Mouse (Mus musculus) lung, postnatal 0 days (tissue): ENCODE data around the gene Usp15. TPM values are rescaled to one million over a fixed set of nuclear protein-coding genes. Genes with fewer than 3 reads are reported as not detected.
"Not testable (repeated sequence)": the region's sequence is repeated elsewhere in the genome, so short reads cannot be mapped to it uniquely, and the experiment has no call there.

Experiments
- ATAC-seq: fragments of 200-750 bp; cut with Nextera tagmentation; 2 replicates; pipeline ENCODE4 v1.8.0; 2017; ENCODE audit warnings: moderate library complexity
- DNase-seq: peaks from one replicate; pipeline ENCODE4 v3.0.0-alpha.2; 2016; ENCODE audit warnings: low spot score
- H3K27ac ChIP-seq: fragments of 300-500 bp; sonication (generic); 2 replicates; pipeline ENCODE4 v1.5.1; 2014; ENCODE audit warnings: antibody characterized with exemption, mild to moderate bottlenecking, low read length, mixed read lengths
- H3K27me3 ChIP-seq: fragments of 300-500 bp; sonication (generic); replicated peaks from 2 replicates; pipeline ENCODE4 v1.6.1; 2014; ENCODE audit warnings: low read length, mixed read lengths; ENCODE audit not compliant: insufficient read depth
- H3K36me3 ChIP-seq: fragments of 300-500 bp; sonication (generic); 2 replicates; pipeline ENCODE4 v1.6.1; 2014; ENCODE audit warnings: low read length, mixed read lengths; ENCODE audit not compliant: insufficient read depth
- H3K4me1 ChIP-seq: fragments of 300-500 bp; sonication (generic); 2 replicates; pipeline ENCODE4 v1.6.1; 2014; ENCODE audit warnings: antibody characterized with exemption, low read depth, low read length, mixed read lengths; ENCODE audit not compliant: insufficient read depth
- H3K4me2 ChIP-seq: fragments of 300-500 bp; sonication (generic); replicated peaks from 2 replicates; pipeline ENCODE4 v1.6.1; 2014; ENCODE audit warnings: low read depth, mild to moderate bottlenecking, low read length, moderate library complexity, mixed read lengths
- H3K4me3 ChIP-seq: fragments of 300-500 bp; sonication (generic); 2 replicates; pipeline ENCODE4 v1.5.1; 2014; ENCODE audit warnings: low read depth, low read length
- H3K9ac ChIP-seq: fragments of 300-500 bp; sonication (generic); replicated peaks from 2 replicates; pipeline ENCODE4 v1.6.1; 2014; ENCODE audit warnings: low read depth, mild to moderate bottlenecking
- H3K9me3 ChIP-seq: fragments of 300-500 bp; sonication (generic); 2 replicates; pipeline ENCODE4 v1.6.1; 2016; ENCODE audit warnings: low read length, mixed read lengths
- CTCF ChIP-seq: IDR thresholded peaks from 2 replicates; pipeline ENCODE4 v1.5.1; 2016; ENCODE audit warnings: antibody characterized with exemption, mild to moderate bottlenecking
- EP300 ChIP-seq: IDR thresholded peaks from 2 replicates; pipeline ENCODE4 v1.6.1; 2016; ENCODE audit warnings: antibody characterized with exemption, mild to moderate bottlenecking, control low read depth
- WGBS: fragments of 180-500 bp; shearing (Covaris S2); extraction: QIAGEN DNeasy Blood & Tissue Kit; methylation state at CpG from one replicate; pipeline ENCODE4 v1.1.7; 2014; 5-methylcytosine and 5-hydroxymethylcytosine counted together
- polyA plus RNA-seq: library from polyadenylated mRNA; unstranded; fragments of >200 nt; fragmentation: Nextera tagmentation; extraction: Ambion mirVana; gene quantifications from 2 replicates; pipeline ENCODE4 v1.2.1, GENCODE M21; 2015

The Usp15 gene
- polyA plus RNA-seq, result 48.2 and 52.8 TPM in 2 replicates

DNA sequence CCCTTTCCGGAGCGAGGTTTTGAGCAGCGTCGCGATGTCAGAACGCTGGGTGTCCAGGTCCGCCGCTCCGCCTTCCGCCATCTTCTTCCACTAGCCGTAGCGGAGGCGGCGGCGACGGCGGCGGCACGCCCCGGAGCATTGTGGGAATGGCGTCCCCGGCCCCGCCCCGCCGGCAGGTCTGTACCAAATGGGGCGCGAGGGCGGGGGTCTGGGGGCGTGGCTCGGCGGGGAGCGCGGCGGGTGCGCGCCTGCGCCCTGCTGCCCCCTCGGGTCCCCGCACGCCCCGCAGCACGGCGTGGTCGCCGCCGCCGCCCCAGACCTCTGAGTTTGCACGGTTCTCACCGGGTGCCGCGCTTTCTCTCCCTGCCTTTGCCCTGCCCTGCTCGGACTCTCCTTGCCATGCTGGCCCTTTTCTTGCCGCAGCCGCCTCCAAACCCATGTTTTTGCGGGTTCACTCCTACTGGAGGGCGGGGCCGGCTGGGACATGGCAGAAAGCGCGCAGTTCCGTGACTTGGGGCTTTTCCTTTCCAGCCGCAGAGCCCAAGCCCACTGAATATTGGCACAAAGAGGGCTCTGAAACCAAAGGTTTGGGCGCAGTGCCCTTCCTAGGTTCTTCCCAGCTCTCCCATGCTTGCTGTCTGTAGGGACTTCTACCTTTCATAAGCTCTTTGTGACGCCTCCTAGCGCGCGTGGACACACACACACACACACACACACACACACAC lies at the start of gene Usp15:
Gene Usp15, minus strand, starts transcription at position 161 of the 725 bp plus-strand sequence.
- ATAC-seq, result peak; percentile 96
- DNase-seq, result peak; percentile 96
- H3K27ac ChIP-seq, result peak within 1 kb of the TSS; percentile 93
- H3K9me3 ChIP-seq, result no peaks in the 10 kb centered on the region
- TF ChIP-seq EP300 (no peak), CTCF (no peak)
- WGBS, result 2% methylated on average over 29 of the region's 66 CpGs
- H3K9ac ChIP-seq, result peak within 1 kb of the TSS; percentile 72
- H3K36me3 ChIP-seq, result no peaks in the 10 kb centered on the region
- H3K4me3 ChIP-seq, result peak within 1 kb of the TSS; percentile 99
- peaks cover 5% of the 10 kb centered on the region; the same call in 1 of the 2 replicates for H3K4me1 ChIP-seq
- no peaks in the 10 kb centered on the region for H3K27me3 ChIP-seq
- peak within 1 kb of the TSS; percentile 70 for H3K4me2 ChIP-seq

DNA sequence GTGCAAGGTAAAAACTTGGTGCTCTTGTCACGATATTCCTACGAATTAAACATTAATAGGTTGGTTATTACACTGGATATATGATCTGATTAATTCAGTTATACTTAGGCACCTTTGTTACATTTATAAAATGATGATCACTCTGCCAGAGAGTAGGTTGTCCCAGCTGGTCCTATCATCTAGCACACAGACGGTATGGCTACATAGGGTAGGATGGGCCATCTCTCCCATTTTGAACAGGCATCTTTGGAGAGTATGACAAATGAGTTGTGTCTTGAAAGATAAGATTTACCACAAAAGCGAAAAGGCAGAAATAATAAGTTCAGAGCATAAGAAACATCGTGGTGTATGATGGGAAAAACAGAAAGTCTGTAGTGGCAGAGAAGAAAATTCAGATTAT lies 32.6 kb upstream of the Usp15 start:
- no peak for ATAC-seq
- Histone ChIP-seq H3K4me1 (no peaks in the 10 kb centered on the region), H3K4me2 (no peak overlapping the region), H3K36me3 (no peaks in the 10 kb centered on the region), H3K9me3 (no peaks in the 10 kb centered on the region), H3K9ac (no peak overlapping the region), H3K4me3 (no peak overlapping the region), H3K27me3 (no peaks in the 10 kb centered on the region), H3K27ac (no peak overlapping the region)
- DNase-seq, result no peak
- 90% methylated on average over 5 of the region's 5 CpGs for WGBS
- TF ChIP-seq EP300 (no peak), CTCF (no peak)

DNA sequence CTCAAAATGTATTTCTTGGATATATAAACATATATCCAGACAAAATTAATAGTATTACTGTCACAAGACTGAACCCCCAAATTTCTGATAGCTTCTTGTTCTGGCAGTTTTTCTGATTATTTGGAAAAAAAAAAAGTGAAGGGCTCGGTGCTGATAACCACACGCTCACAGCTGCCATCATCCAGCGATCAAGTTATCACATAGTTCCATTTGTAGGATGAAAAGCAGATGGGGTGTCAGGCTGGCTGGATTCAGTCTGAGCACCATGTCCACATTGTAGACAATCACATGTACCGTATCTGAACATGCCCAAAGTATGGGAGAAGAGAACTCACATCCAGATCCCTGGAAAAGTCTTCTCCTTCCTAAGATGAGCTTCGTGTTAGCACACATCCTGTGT lies 26.0 kb upstream of the Usp15 start:
- TF ChIP-seq CTCF (no peak), EP300 (no peak)
- Histone ChIP-seq H3K4me2 (no peak overlapping the region), H3K27ac (no peak overlapping the region), H3K36me3 (no peaks in the 10 kb centered on the region), H3K4me1 (no peaks in the 10 kb centered on the region), H3K4me3 (no peak overlapping the region), H3K9ac (no peak overlapping the region), H3K27me3 (no peaks in the 10 kb centered on the region), H3K9me3 (no peaks in the 10 kb centered on the region)
- ATAC-seq, result no peak
- WGBS, result 84% methylated on average over 5 of the region's 5 CpGs
- no peak for DNase-seq

DNA sequence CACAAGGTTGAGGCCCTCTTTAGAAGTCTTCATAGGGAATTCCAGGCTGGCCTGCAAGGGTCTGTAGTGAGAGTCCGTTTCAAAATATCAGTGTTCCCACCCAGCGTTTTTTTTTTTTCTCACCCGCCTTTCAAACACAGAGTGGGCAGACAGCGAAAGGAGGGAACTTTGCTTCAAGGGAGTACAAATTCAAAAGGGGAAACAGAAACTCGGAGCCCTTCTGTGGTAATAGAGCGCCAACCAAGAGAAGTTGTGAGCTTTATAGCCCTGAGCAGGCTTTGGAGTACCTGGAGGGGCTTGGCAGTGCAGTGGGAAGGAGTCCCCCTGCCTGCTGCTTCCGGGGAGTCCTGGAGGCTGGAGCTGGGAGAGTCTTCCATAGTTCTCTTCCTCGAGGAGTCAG lies 12.7 kb upstream of the Usp15 start:
- Histone ChIP-seq H3K36me3 (no peaks in the 10 kb centered on the region), H3K4me2 (no peak overlapping the region), H3K27ac (no peak overlapping the region), H3K4me1 (no peaks in the 10 kb centered on the region), H3K9ac (no peak overlapping the region), H3K27me3 (no peaks in the 10 kb centered on the region), H3K4me3 (no peak overlapping the region), H3K9me3 (no peaks in the 10 kb centered on the region)
- DNase-seq, result no peak
- no peak for TF ChIP-seq CTCF
- no peak for TF ChIP-seq EP300
- ATAC-seq, result no peak
- 66% methylated on average over 8 of the region's 8 CpGs for WGBS

DNA sequence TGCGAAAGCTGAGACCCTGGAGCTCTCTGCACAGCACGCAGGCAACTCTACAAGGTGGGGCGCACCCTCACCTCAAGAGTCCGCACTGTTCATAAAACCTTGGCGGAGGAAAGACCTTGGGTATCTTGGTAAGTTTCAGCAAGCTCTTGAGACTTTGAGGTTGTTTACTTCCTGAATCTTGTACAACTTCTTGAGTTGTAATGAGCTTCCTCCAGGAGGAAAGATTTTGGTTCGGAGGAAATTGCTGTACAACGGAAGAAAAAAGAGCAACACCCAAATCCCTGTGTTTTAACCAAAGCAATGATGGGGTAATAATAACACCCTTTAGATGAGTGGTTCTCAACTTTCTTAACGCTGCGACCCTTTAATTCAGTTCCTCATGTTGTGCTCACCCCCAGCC lies 11.5 kb upstream of the Usp15 start:
- DNase-seq, result no peak
- Histone ChIP-seq H3K27ac (no peak overlapping the region), H3K27me3 (no peaks in the 10 kb centered on the region), H3K9me3 (no peaks in the 10 kb centered on the region), H3K4me3 (no peak overlapping the region), H3K36me3 (no peaks in the 10 kb centered on the region), H3K4me1 (no peaks in the 10 kb centered on the region), H3K9ac (no peak overlapping the region), H3K4me2 (no peak overlapping the region)
- ATAC-seq, result no peak
- 79% methylated on average over 9 of the region's 9 CpGs for WGBS
- TF ChIP-seq EP300, result no peak

DNA sequence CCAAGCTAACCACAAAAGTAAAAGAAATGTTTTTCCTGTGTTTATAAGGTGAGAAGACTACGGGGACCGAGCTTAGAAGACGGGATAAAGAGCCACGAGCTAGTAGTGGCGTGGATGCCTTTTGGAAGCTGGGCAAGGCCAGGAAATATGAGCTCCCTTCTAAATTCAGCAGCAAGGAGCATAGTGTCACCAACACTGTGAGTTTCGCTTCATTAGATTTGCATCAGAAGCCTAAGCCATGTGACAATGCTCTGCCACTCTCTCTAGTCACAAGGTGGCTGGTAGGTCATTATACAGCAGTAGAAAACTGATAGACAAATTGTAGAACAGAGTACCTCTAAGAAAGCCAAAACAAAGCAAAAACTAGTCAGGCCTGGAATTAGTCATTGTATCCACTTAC lies 9.3 kb upstream of the Usp15 start:
- DNase-seq (no peak), ATAC-seq (no peak)
- H3K27me3 ChIP-seq, result no peaks in the 10 kb centered on the region
- H3K27ac ChIP-seq, result no peak overlapping the region
- H3K4me3 ChIP-seq, result no peak overlapping the region
- no peak for TF ChIP-seq EP300
- no peak for TF ChIP-seq CTCF
- H3K9ac ChIP-seq, result no peak overlapping the region
- 90% methylated on average over 6 of the region's 6 CpGs for WGBS
- no peaks in the 10 kb centered on the region for H3K4me1 ChIP-seq
- no peak overlapping the region for H3K4me2 ChIP-seq
- no peaks in the 10 kb centered on the region for H3K9me3 ChIP-seq
- no peaks in the 10 kb centered on the region for H3K36me3 ChIP-seq

DNA sequence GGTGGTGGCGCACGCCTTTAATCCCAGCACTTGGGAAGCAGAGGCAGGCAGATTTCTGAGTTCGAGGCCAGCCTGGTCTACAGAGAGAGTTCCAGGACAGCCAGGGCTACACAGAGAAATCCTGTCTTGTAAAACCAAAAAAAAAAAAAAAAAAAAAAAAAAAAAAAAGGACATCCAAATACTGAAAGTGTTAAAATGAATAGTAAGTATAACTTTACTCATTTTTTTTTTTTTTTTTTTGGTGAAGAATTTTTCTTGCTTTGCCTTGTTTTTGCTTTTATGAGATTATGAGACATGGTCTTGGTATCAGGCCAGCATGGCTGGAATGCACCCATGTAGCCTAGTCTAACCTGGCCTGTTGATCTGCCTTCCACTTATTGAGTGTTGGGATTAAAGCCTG lies 8.6 kb upstream of the Usp15 start:
- H3K36me3 ChIP-seq, H3K27me3 ChIP-seq, H3K4me3 ChIP-seq, H3K4me1 ChIP-seq, H3K27ac ChIP-seq, H3K9ac ChIP-seq, DNase-seq, H3K4me2 ChIP-seq, ATAC-seq, H3K9me3 ChIP-seq: not testable (repeated sequence)
- WGBS, result 92% methylated on average over 3 of the region's 3 CpGs
